Mouse (Mus musculus) NIH3T3 (cell line): ENCODE measurements at regions not wholly inside any gene's neighbourhood (a gene's known extent, or its start where the extent isn't known, plus 50 kb on each side); places are given as distances from the start of the nearest gene placed in this dataset.

Experiments
- DNase-seq: peaks from one replicate; pipeline ENCODE4 v3.0.0-alpha.2; 2012; ENCODE audit warnings: low read depth

DNA sequence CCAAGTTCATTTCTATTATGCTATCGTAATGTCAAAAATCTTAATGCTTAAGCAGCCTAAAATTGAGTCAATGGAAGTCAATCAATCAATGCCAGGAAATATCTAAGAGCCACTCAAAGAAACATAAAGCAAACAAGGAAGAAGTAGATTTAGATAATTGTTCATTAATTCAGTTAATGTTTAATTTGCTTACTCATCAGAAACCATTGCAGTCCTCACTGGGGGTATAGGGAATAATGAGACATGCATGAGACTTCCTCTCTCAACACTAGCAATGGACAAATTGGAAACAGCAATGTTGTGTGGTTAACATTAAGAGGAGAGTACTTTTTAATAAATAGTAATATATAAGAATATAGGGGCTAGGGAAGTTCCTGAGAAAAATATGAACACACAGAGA, 209.9 kb downstream of the Etaa1 start:
- no peak for DNase-seq

DNA sequence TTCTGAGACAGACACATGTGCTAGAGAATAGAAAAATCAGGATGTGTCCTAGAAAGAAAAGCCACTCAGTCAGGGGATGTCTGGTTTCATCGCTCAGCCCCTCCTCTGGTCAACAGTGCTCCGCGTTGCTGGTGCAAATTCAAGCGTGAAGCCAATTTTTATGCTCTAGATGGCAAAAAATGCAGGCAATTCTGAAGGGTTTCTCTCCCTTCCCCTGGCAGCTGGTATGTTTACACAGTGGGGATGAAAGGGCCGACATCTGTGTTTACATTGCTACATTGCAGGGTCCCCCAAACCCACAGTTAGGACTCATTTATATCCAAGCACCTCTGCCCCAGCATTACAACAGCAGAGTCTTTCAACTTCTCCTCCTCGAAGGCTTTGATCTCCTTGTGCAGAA, 203.3 kb downstream of the Etaa1 start:
- DNase-seq = no peak

DNA sequence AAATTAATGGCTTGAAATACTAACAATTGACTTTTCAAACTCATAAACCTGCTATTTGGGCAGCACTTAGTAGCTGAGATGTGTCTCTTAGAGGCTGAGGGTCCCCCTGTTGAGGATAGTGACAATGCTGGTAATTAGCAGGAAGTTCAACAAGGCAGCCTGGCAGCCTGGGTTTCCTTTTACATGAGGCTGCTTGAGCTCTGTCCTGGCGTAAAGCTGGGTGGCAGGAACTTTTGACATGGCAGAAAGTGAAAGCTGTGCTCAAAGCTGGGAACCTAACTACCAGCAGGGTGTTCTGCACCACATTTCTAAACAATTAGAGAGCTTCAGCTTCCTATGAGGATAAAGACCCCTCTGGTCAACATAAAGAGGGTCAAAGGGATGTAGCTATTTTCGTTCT, 194.5 kb downstream of the Etaa1 start:
- no peak for DNase-seq

DNA sequence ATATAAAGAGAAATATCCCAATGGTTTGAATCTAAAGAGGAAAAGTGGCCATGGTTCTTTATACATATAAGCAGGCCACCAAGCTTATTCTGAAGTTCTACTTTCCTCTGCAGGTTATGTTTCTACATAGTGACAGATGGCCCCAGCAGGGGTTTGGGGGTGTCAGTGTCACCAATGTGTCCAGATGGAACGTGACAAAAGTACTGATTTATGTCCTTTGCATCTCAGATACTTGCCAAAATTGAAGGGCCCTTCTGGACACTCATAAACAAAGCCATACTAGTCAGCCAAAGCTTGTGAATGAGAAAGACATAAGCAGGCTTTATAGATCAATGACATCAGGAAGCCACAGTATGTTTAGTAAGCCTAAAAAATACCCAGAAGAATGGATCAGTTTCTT, 190.3 kb downstream of the Etaa1 start:
- no peak for DNase-seq

DNA sequence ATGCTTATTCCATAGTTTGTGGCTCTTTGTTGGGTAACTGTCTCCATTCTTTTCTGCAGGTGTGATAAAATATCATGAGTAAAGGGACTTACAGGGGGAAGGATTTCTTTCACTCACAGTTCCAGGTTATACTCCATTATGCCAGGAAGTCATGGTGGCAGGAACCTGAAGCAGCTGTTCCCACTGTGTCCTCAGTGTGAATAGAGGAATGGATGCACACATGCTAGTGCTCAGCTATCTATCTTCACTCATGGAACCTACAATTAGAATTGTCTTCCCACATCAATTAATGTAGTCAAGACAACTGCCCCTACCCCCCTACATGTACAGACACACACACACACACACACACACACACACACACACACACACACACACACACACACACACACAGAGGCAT, 189.5 kb downstream of the Etaa1 start:
- no peak for DNase-seq

DNA sequence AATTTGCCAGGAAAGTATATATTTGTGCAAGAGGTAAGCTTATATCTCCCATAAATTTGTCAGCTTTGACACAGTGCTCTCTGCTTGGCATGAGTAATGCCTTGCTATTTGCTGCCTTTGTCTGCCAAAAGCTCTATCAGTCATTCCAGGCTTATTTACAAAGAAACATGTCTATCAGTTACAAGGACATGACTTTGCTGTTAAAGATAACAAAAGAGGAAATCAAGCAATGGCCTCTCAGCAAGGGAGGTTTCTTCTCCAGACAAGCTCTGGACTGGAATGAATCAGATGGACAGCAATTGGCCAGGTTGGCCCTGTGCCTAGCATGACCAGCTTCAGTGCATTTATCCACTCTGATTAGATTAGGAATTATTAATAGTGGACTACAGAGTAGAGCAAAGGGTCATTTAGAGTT, 185.3 kb downstream of the Etaa1 start:
- no peak for DNase-seq

DNA sequence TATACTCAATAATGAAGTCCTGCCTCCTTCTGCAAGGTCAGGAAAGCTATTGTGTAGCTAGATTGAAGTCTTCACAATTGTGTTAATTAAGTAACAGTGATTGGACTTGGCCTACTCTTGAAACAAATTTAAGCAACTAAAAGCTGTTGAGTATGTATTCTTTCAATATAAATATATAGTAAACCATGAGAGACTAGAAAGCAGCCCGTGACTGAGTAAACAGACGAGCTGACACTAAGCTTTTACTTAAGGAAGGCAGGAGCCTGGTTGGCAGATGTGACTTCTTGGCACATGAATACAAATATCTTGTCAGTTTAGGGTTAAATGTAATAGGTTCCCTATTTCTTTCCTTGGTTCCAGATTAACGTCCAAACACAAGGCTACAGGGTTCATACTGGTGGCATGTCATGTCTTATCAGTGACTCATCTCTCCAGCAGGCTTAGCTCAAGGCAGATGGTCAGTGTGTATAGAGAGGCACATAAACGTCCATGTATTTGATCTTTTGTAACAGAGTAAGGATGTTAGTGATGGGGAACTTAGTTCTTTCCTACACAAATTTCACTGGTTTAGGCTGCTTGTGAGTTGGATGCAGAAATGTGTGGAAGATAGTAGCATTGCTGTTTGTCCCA, 184.7 kb downstream of the Etaa1 start:
- DNase-seq = no peak

DNA sequence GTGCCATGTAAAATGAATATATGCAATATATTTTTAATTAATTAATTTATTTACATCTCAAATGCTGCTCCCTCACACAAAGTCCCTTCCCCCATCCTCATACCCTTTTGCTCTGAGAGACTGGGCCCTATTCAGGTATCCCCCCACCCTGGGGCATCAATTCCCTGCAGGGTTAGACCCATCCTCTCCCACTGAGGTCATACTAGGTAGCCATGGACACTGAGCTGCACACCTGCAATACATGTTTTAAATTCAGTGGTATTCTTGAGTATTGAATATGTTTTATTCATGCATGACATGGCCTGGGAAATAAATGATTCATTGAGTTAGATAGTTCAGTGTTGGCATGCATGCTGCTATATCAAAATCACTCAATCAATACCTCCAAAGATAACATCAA, 156.0 kb downstream of the Etaa1 start:
- no peak for DNase-seq

DNA sequence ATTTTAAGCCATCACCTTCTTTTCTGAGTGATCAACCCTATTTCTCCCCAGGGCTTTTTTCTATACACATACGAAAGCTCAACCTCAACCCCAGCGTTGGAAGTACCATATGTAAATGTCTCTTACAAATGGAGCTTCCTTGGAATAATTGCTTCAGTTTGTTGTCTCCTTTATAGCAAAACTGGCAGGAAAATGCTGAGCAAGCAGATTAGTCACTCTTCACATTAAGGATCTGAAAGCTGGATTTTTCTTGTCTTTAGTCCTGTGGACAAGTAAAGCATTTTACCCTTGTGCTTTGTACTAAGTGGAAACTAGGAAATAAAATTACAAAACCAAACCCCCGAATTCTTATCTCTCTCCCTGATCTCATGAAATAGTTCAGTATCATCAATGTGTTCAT, 145.8 kb downstream of the Etaa1 start:
- DNase-seq = no peak

DNA sequence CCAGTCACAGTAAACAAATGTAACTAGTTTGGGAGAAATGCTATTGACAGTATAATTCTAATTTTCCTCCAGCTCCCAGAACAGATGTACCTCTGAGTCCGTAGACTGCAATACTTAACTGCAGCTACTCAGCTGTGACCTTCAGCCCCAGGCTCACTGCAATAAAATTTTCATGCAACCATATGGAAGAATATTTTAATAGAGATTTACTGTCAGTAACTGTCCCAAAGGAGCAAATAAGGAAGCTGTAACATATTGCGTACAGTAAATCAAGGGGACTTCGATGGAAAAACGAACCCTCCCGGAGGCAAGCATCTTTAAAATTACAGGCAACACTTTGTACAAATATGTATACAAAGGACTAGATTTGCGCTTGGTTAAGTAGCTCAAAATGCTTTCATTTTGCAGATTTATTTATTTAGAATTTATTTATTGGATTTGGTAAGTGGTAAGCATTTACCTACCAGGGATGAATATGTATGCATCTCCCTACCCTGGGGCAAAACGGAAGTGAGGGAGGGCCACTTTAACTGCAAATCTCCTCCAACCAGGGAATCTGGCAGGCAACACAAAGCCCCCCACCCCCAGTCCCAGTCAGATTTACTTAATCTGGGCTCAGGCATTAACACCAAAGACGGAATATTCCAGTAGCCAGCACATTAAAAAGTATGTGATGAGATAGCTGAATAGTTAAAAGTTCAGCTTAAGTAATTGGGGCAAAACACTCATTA, 141.7 kb downstream of the Etaa1 start:
- DNase-seq = no peak

DNA sequence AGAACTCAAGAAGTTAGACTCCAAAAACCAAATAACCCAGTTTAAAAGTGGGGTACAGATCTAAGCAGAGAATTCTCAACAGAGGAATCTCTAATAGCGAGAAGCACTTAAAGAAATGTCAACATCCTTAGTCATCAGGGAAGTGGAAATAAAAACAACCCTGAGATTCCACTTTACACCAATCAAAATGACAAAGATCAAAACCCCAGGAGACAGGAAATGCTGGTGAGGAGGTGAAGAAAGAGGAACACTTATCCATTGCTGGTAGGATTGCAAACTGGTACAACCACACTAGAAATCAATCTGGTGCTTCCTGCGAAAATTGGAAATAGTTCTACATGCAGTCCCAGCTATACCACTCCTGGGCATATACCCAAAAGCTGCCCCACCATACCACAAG, 111.0 kb downstream of the Etaa1 start:
- no peak for DNase-seq

DNA sequence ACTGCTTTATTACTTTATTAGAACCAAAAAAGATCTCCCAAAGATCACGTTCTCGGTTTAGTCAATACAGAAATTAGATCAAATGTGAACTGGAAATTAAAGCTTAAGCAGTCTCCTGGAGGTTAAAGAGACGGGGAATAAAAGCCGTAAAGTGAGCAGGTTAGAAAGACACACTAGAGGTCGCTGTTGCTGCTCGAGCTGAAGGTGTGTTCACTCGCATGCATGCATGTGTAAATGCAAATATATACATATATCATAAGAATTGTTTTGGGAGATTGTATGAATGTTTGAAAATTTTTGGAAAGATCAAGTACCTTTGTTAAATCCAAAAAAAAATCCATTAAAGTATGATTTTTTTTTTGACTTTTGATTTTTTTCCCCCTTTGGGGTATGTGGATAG, 101.3 kb downstream of the Etaa1 start:
- DNase-seq = peak; percentile 63

DNA sequence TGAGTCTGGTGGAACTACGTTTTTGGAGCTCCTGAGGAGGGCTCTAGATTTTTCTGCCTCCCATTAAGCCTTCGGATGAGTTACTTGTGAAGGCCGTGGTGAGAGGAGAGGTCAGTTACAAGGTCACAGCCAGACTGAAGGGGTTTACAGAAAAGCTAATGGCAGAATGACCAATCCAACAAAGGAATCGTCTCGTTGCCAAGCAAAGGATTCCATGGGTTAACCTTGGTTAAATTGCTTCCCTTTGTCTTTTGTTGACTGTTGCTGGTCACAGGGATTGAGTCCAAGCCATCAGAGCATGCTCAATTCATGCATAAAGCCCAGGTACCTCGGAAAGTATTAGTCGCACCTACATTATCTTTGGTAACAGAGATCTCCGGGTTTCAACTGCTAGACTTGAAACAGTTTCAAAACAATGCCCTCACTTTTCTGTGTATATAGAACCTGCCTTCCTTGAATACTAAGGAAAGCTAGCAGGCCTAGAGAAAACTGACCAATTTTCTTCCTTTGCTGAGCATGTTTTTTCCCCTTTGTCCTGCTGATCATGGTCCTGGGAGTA, 100.3 kb downstream of the Etaa1 start:
- DNase-seq = no peak

DNA sequence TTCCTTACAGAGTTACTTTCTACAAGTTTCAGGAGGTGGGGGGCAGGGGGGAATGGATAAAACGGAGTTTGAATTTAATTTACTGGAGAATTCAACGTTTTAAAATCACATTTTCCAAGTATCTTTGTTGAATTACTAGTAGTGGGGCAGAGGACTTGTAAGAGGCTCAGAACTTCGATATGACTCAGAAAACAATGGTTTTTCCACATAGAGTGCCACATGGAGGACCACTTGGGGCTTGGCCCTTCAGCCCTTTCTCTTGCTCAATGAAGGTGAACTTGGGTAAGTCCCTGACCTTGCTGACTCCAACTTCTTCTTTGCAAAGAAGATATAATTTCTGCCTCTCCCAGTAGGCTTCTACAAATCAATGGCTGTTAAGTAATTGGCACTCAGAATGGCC, 99.8 kb downstream of the Etaa1 start:
- no peak for DNase-seq

DNA sequence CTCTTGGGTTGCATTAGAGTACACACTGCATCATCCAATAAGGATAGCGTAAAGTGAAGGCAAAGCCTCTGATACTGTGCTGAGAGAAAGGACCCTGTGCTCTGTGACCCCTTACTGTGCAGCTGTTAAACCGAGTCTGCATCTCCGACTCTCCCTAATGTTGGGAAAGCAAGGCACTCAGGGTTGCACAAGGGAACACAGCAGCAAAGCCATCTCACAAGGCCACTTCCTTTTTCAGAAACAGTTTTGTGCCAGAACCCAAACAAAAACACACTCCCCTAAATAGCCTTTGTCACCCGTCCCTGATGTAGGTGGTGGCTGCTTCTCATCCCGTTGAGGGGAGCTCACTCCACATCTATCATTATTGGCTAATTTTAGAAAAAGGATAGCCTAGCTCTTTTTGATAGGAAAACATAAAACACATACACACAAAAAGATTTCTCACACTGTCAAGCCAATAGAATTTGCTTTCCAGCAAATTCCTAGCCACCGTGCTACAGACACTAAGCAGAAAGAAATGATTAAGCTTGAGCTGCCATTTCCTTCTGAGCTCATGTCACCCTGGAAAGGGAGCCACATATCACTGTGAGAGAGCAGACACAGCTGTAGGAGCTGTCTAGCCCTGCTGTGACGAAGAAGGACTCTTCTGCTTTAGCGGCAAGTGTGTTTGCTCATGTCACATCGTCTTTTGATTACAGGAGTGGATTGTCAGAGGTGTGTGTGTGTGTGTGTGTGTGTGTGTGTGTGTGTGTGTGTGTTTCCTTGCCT, 94.1 kb downstream of the Etaa1 start:
- no peak for DNase-seq

DNA sequence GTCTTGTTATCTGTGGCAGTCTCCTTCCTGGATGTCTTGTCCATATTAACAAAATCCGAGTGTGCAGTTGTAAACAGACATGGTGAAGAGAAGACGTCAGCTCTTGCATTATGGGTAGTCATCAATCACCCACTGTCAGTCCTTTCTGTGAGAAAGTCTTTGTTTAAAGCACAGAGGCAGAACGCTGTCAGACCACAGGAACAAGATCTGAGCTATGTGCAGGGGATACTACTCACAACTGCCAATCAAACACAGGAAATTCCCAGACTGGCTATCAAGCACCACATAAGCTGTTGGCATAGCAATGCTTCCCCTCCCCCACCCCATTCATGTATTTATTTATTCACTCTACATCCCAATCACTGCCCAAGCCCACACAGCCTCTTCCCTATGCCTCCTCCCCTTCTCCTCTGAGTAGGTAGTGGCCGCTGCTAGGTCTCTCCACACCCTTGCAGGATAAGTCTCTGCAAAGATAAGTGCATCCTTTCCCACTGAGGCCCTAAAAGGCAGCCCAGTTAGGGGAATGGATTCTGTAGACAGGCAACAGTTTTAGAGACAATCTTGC, 88.8 kb downstream of the Etaa1 start:
- peak; percentile 3 for DNase-seq

DNA sequence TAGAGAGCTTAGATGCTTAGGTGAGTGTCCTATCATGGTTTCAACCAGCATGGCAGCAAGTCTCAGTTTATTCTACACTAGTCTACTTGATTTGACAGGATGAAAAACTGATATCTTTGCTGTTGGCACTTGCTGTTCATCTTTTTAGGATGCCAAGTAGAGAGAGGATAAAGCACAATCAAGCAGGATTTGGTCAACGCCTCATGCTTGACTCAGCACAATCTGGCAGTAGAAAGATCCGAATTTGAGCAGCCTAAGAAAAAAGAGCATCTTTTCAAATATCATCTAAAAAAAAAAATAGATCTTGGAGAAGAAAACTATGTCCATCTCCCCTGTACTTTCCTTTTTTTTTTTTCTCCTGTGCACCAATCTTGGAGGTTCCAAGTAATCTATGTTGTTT, 83.0 kb downstream of the Etaa1 start:
- DNase-seq = no peak

DNA sequence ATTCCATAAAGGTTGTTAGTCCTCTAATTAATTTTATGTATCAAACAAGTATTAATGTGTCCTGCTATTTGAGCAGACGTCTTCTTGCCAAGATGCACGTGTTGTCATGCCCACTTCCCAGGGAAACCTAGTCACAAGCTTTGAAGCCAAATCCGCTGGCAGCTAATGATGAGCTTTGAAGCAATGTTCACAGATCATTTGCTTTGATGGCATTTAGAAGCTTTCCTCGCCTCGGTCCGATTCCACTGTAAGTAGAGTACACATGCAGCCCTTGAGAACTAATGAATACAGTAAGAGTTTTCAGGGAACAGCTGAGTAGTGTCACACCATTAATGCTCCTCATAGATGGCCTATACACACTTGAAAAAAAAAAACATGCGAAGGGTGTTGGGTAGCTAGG, 81.8 kb downstream of the Etaa1 start:
- no peak for DNase-seq

DNA sequence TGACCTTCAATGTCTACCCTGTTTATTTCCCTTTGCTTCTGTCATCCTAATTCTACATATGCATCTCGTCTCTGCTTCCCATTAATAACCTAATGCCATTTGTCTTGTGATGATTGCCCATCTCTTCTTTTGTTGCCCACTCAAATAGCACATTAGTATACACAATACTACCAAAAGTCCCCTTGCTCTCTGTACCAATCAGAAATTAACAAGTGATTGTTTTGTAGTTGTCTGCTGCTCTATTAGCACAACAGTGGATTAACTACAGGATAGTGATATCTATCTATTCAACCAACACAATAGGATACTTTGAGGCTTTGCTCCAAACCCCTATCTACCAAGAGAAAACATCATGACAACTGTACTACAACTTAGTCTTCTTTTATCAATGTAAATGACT, 70.4 kb downstream of the Etaa1 start:
- DNase-seq = no peak
